Mouse (Mus musculus) embryonic facial prominence, embryonic 14.5 days (tissue): Measurements from ENCODE around the gene Nhp2. TPM values are rescaled to one million over a fixed set of nuclear protein-coding genes. Genes with fewer than 3 reads are reported as not detected.

Experiments
- ATAC-seq: fragments of 200-750 bp; cut with Nextera tagmentation; 2 replicates; pipeline ENCODE4 v1.8.0; 2017; ENCODE audit warnings: low read depth, moderate number of reproducible peaks, moderate TSS enrichment
- DNase-seq: peaks from one replicate; pipeline ENCODE4 v3.0.0-alpha.2; 2015; ENCODE audit warnings: low spot score
- H3K27ac ChIP-seq: fragments of 300-500 bp; sonication (generic); replicated peaks from 2 replicates; pipeline ENCODE4 v1.5.1; 2014; ENCODE audit warnings: low read depth, mild to moderate bottlenecking, low read length, moderate library complexity
- H3K27me3 ChIP-seq: fragments of 300-500 bp; sonication (generic); replicated peaks from 2 replicates; pipeline ENCODE4 v1.6.1; 2014; ENCODE audit warnings: low read length; ENCODE audit not compliant: control insufficient read depth, insufficient read depth
- H3K36me3 ChIP-seq: fragments of 300-500 bp; sonication (generic); 2 replicates; pipeline ENCODE4 v1.6.1; 2014; ENCODE audit warnings: low read length, mixed read lengths; ENCODE audit not compliant: control insufficient read depth, insufficient read depth
- H3K4me1 ChIP-seq: fragments of 300-500 bp; sonication (generic); 2 replicates; pipeline ENCODE4 v1.6.1; 2014; ENCODE audit warnings: antibody characterized with exemption, low read length; ENCODE audit not compliant: control insufficient read depth, insufficient read depth
- H3K4me2 ChIP-seq: fragments of 300-500 bp; sonication (generic); 2 replicates; pipeline ENCODE4 v1.6.1; 2014; ENCODE audit warnings: low read depth, mild to moderate bottlenecking, low read length, moderate library complexity, mixed read lengths
- H3K4me3 ChIP-seq: fragments of 300-500 bp; sonication (generic); 2 replicates; pipeline ENCODE4 v1.5.1; 2014; ENCODE audit warnings: low read depth, mild to moderate bottlenecking, low read length
- H3K9ac ChIP-seq: fragments of 300-500 bp; sonication (generic); 2 replicates; pipeline ENCODE4 v1.6.1; 2014; ENCODE audit warnings: low read depth, mild to moderate bottlenecking, low read length, moderate library complexity, mixed read lengths
- H3K9me3 ChIP-seq: fragments of 300-500 bp; sonication (generic); 2 replicates; pipeline ENCODE4 v1.6.1; 2016; ENCODE audit warnings: low read length; ENCODE audit not compliant: control insufficient read depth
- WGBS: fragments of 180-500 bp; shearing (Covaris S2); extraction: QIAGEN DNeasy Blood & Tissue Kit; methylation state at CpG from one replicate; pipeline ENCODE4 v1.1.7; 2014; 5-methylcytosine and 5-hydroxymethylcytosine counted together
- polyA plus RNA-seq: library from polyadenylated mRNA; unstranded; fragments of >200 nt; fragmentation: Nextera tagmentation; extraction: Ambion mirVana; gene quantifications from 2 replicates; pipeline ENCODE4 v1.2.1, GENCODE M21; 2014

Nhp2 gene
- polyA plus RNA-seq, 1 experiment from 2014 or later: 158 TPM

DNA sequence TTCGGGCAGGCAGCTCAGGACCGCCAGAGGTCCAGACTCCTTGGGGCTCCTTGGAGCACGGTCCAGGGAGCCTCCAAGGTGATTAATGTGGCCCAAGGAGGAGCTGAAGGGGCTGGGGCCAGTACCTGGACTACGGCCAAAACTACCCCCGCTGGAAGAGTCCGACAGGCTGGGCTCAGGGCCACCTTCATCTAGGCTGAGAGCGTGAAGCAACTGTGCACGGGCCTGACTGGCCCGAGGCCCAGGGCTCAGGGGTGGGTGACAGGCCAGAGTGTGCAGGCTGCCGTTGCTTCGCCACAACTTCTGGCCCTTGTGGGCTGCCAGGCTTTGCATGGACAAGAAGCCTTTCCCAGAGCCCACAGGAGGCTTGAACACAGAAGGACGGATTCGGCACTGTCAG, 25.8 kb downstream of the Nhp2 start:
- DNase-seq (no peak), ATAC-seq (no peak)
- peaks cover 24% of the 10 kb centered on the region; the same call in 1 of the 2 replicates for H3K36me3 ChIP-seq
- H3K9me3 ChIP-seq: no peaks in the 10 kb centered on the region
- H3K27ac ChIP-seq: no peak overlapping the region
- WGBS: 78% methylated on average over 13 of the region's 13 CpGs
- no peak overlapping the region for H3K4me2 ChIP-seq
- no peak overlapping the region for H3K9ac ChIP-seq
- peaks cover 20% of the 10 kb centered on the region; the same call in 1 of the 2 replicates for H3K4me1 ChIP-seq
- no peaks in the 10 kb centered on the region for H3K27me3 ChIP-seq
- no peak overlapping the region for H3K4me3 ChIP-seq

DNA sequence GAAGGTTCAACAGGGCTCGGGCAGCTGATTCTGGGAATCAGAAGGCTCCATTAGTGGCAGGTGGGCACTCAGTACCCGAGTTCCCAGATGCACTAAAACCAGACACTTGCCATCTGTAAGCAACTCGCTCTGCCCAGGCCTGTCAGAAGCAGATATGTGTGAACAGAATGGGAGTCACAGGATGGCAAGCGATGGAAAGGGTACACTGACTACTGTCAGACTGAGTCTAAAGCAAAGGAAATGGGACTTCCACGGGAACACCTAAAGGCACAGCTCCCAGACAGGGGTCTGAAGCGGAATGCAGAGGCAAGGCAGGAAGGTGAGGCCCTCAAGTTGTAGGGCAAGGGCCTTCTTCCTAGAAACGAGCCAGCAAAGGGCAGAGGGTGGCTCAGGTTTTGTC, 26.7 kb downstream of the Nhp2 start:
- no peaks in the 10 kb centered on the region for H3K27me3 ChIP-seq
- H3K9me3 ChIP-seq: no peaks in the 10 kb centered on the region
- H3K9ac ChIP-seq: no peak overlapping the region
- H3K4me1 ChIP-seq: peaks cover 20% of the 10 kb centered on the region; the same call in 1 of the 2 replicates
- ATAC-seq: no peak
- no peak for DNase-seq
- 80% methylated on average over 7 of the region's 7 CpGs for WGBS
- peaks cover 24% of the 10 kb centered on the region; the same call in 1 of the 2 replicates for H3K36me3 ChIP-seq
- H3K27ac ChIP-seq: no peak overlapping the region
- no peak overlapping the region for H3K4me2 ChIP-seq
- H3K4me3 ChIP-seq: no peak overlapping the region

DNA sequence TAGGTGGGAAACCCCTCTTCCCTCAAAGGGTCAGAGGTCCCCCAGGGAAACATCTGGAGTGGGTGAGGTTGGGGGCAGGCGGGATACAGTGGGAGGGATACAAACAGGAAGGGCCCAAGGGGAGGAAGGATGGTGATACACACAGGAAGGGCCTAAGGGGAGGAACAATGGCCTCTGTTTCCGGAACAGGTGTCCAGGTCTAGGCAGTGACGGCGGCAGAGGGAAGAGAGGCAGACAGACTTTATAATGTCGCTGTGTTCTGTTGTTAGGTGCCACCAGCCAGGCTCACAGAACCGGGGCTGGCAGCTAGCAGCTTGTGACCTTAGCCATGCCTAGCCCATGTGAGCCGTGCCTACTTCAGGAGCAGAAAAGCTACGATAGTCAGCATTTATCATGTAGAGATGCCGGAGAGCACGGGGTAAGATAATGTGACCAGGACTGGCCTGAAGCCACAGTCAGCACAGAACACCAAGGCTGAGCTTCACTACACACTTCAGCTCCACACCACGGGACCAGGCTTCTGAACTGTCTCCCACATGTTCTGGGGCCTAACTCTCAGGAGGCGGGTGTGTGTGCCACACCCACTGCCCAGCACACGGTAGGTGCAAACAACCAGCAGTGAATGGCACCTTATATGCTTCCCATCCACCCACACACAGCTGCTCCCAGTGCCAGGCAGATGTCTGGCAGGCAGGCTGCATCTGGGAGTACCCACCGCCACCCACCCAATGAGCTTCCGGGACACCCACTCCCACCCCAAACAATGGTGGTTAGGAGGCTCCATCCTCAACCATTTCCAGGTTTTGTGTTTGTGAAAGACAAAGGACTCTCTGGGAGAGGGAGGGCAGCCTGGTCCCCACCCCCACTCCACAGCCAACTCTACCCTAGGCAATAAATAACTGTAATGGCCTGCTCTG, 27.5 kb downstream of the Nhp2 start:
- peak; percentile 23 for DNase-seq
- Histone ChIP-seq H3K27ac (0 out of 2 replicates have a peak overlapping the region, but pooled peaks have one; percentile 17), H3K27me3 (no peaks in the 10 kb centered on the region), H3K36me3 (peaks cover 21% of the 10 kb centered on the region; the same call in 1 of the 2 replicates), H3K4me3 (no peak overlapping the region), H3K9me3 (no peaks in the 10 kb centered on the region), H3K9ac (no peak overlapping the region), H3K4me2 (peak overlapping the region; percentile 95), H3K4me1 (peaks cover 20% of the 10 kb centered on the region; the same call in 1 of the 2 replicates)
- 54% methylated on average over 14 of the region's 15 CpGs for WGBS
- no peak for ATAC-seq

DNA sequence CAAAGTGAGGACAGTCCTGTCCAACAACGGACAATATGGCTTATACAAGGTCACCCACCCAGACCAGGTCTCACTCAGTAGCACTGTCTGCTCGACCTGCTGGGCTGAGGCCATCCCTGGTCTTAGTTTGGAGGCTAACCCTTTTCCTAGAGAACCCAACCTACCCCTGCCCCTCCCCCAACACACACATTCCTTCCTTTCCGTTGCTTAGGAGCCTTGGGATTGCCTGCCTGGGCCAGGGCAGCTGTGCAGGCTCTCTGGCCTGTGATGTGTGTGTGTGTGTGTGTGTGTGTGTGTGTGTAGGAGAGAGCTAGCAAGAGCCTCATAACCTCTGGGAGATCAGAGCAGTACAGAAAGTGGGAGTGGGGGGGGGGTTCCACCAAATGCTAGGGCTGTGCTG, 29.0 kb downstream of the Nhp2 start:
- ATAC-seq: 0 out of 2 replicates have a peak, but pooled peaks have one; percentile 32
- Histone ChIP-seq H3K4me2 (peak overlapping the region; percentile 95), H3K4me3 (peak overlapping the region; percentile 68), H3K27me3 (no peaks in the 10 kb centered on the region), H3K36me3 (peaks cover 9% of the 10 kb centered on the region; the same call in 1 of the 2 replicates), H3K9me3 (no peaks in the 10 kb centered on the region), H3K27ac (peak overlapping the region; percentile 71), H3K9ac (peak overlapping the region; percentile 79), H3K4me1 (peaks cover 16% of the 10 kb centered on the region; the same call in 1 of the 2 replicates)
- DNase-seq: peak; percentile 63
- WGBS: 24% methylated on average over 3 of the region's 3 CpGs

DNA sequence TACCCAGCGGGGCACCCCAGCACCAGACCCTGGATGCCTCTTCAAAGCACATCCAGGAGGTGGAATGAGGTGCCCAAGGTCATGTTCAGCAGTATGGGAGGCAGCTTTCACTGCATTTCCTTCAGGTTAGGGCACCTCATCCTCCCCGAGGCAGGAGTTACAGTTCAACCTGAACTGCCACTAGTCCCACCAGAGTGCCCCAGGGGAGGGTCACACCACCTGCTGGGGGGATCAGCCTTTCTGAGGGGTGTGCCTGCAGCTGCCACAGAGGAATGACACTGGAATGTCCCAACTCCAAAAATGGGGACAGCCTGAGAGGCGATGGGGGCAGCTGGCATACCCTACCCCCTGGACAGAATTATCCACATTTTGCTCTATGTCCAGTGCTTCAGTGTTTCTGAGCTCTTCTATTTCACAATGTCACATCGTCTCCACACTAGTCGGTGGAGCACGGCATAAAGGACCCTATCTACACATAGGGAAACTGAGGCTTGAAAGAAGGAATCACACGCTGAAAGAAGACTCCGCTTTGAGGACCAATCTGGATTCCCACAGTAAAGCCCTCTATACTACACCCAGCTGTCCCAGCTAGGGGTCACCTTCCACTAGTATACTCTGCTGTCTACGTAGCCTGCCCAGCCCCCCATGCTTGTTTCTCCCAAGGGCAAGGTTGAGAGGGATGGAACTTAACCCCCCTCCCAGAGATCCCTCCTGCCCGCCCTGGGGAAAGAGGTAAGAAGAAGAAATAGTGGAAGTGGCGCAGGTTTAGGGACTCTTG, 29.8 kb downstream of the Nhp2 start:
- peak; percentile 34; the same call in 1 of the 2 replicates for ATAC-seq
- 0 out of 2 replicates have a peak, but pooled peaks cover 7% of the 10 kb centered on the region for H3K36me3 ChIP-seq
- peaks cover 16% of the 10 kb centered on the region; the same call in 1 of the 2 replicates for H3K4me1 ChIP-seq
- peak overlapping the region; percentile 79 for H3K9ac ChIP-seq
- H3K4me3 ChIP-seq: peak overlapping the region; percentile 68
- H3K27ac ChIP-seq: peak overlapping the region; percentile 71
- no peaks in the 10 kb centered on the region for H3K27me3 ChIP-seq
- H3K4me2 ChIP-seq: peak overlapping the region; percentile 95
- peak; percentile 63 for DNase-seq
- WGBS: 24% methylated on average over 10 of the region's 11 CpGs
- H3K9me3 ChIP-seq: no peaks in the 10 kb centered on the region

DNA sequence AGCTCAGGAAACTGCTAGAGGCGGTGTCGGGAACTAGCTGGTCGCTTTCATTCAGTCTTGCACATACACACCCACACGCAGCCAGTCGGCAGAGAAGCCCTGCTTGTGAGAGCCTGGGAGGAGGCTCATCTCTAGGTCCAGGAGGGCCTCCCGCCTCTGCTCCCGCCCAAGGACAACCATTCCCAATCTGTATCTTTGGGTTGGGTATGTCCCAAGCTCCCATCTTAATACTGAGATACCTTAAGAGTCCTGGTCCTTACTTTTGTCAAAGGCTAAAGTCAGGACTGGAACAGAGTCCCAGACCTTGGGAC, 30.3 kb downstream of the Nhp2 start:
- no peaks in the 10 kb centered on the region for H3K27me3 ChIP-seq
- H3K27ac ChIP-seq: peak overlapping the region; percentile 30
- 0 out of 2 replicates have a peak, but pooled peaks cover 6% of the 10 kb centered on the region for H3K36me3 ChIP-seq
- peak overlapping the region; percentile 68 for H3K4me3 ChIP-seq
- H3K4me2 ChIP-seq: peak overlapping the region; percentile 95
- DNase-seq (peak; percentile 52), ATAC-seq (no peak)
- H3K9ac ChIP-seq: peak overlapping the region; percentile 79
- no peaks in the 10 kb centered on the region for H3K9me3 ChIP-seq
- WGBS: 4% methylated on average over 7 of the region's 7 CpGs
- peaks cover 19% of the 10 kb centered on the region; the same call in 1 of the 2 replicates for H3K4me1 ChIP-seq

DNA sequence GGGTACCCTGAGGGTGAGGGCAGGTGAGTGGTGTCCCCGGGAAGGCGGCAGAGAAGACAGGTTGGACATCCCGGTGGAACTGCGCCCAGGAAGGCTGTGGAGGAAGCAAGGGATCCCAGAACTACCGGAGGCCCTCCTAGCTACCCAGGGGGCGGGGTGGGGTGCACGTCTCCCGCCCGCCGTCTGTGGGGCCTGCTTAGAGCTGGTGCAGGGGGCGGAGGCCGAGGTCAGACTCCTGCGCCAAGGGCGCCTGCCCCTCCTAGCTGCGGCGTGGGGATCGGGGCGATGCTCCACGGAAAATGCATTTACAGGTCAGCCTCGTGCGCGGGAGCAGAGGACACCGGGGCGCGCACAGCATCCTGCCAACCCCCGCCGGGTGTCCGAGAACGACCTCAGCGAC, 30.7 kb downstream of the Nhp2 start:
- ATAC-seq (peak; percentile 10; the same call in 1 of the 2 replicates), DNase-seq (no peak)

More for the DNA sequence above, 30.7 kb downstream of the Nhp2 start:
- peaks cover 19% of the 10 kb centered on the region; the same call in 1 of the 2 replicates for H3K4me1 ChIP-seq
- peak overlapping the region; percentile 30 for H3K27ac ChIP-seq
- no peaks in the 10 kb centered on the region for H3K9me3 ChIP-seq
- no peaks in the 10 kb centered on the region for H3K27me3 ChIP-seq
- H3K9ac ChIP-seq: peak overlapping the region; percentile 79
- peak overlapping the region; percentile 68 for H3K4me3 ChIP-seq
- 7% methylated on average over 7 of the region's 30 CpGs for WGBS
- peak overlapping the region; percentile 95 for H3K4me2 ChIP-seq
- 0 out of 2 replicates have a peak, but pooled peaks cover 6% of the 10 kb centered on the region for H3K36me3 ChIP-seq
